Mouse (Mus musculus) lung, postnatal 0 days (tissue): Measurements from ENCODE around the gene Eme1.

Experiments
- CTCF ChIP-seq: IDR thresholded peaks from 2 replicates; pipeline ENCODE4 v1.5.1; 2016; ENCODE audit warnings: antibody characterized with exemption, mild to moderate bottlenecking
- EP300 ChIP-seq: IDR thresholded peaks from 2 replicates; pipeline ENCODE4 v1.6.1; 2016; ENCODE audit warnings: antibody characterized with exemption, mild to moderate bottlenecking, control low read depth

DNA sequence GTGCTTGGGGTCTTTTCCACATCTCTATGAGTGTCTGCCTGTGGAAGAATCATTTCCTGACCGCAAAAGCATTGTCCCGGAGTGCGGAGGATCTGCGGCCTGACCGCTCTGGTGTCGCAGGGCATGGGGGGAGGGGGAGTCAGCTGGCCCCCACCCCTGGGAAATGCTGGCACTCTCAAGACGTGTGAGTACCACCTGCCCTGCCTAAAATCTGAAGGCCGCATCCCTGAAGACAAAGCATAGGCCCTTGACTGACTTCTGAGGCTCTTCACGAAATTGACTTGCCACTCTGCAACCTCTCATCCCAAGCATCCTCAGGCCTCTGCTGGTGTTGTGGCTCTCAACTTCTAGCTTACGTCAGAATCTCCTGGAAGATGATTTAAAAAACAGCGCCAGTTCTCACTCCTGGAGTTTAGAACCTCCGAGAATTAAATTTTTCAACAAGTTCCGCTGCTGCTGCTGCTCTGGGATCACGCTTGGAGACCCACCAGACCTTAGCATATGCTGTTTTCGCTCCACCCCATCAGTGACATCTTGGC is 23.9 kb upstream of the Eme1 start:
- no peak for TF ChIP-seq CTCF
- no peak for TF ChIP-seq EP300
